Mouse (Mus musculus) adrenal gland, postnatal 4 days (tissue): Measurements from ENCODE around the gene Usp54. TPM values are rescaled to one million over a fixed set of nuclear protein-coding genes. Genes with fewer than 3 reads are reported as not detected.

ENCODE experiments used
- DNase-seq, 2 experiments: peaks; one replicate each; pipeline ENCODE4 v3.0.0; 2021 to 2022; ENCODE audit warnings: low spot score in 2 of 2, mixed read lengths in 2 of 2
- long read RNA-seq, 2 experiments: library from polyadenylated mRNA; stranded (forward); transcript quantifications; one replicate each; pipeline ENCODE4 v2.0.0; 2021
- total RNA-seq, 2 experiments: library from RNA; stranded (reverse); gene quantifications; 2 replicates each; pipeline ENCODE4 v1.2.3; 2021

The Usp54 gene
- 10 to 100 TPM; 20.0 to 20.4 TPM for total RNA-seq
- long read RNA-seq, experiment 1, partial matches to known transcripts, result 0 of 1 reads
- long read RNA-seq, experiment 1, other reads (novel, unspliced or antisense), result 1 of 1 reads
- long read RNA-seq, experiment 2, partial matches to known transcripts, result 4 of 7 reads
- long read RNA-seq, experiment 2, other reads (novel, unspliced or antisense), result 3 of 7 reads

- peak; percentile 92 to 94 for DNase-seq
Observed at GRCm38 (mm10) chr14:20640644-20641437, at the start of gene Usp54. Usp54 (minus strand) TSS chr14:20641063.

- no peak for DNase-seq
Observed at GRCm38 (mm10) chr14:20689009-20689408, 48.1 kb upstream of the Usp54 start.

- DNase-seq, result no peak
Observed at GRCm38 (mm10) chr14:20686576-20686975, 45.7 kb upstream of the Usp54 start.

- no peak for DNase-seq
Observed at GRCm38 (mm10) chr14:20682498-20682897, 41.6 kb upstream of the Usp54 start.

- no peak for DNase-seq
Observed at GRCm38 (mm10) chr14:20681742-20682141, 40.9 kb upstream of the Usp54 start.

GRCm38 (mm10) chr14:20677906-20678305 lies 37.0 kb upstream of the Usp54 start:
- DNase-seq, result no peak

GRCm38 (mm10) chr14:20674064-20674833 lies 33.4 kb upstream of the Usp54 start, which contains the start of gene Sec24c:
Sec24c (plus strand) TSS chr14:20674308.
- peak; percentile 94 to 98 for DNase-seq

- no peak for DNase-seq
Observed at GRCm38 (mm10) chr14:20673735-20674063, 32.8 kb upstream of the Usp54 start.

GRCm38 (mm10) chr14:20672990-20673389 lies 32.1 kb upstream of the Usp54 start:
- DNase-seq, result no peak

GRCm38 (mm10) chr14:20668154-20668810 lies 27.4 kb upstream of the Usp54 start, which contains the start of gene Synpo2l:
Synpo2l (minus strand) TSS chr14:20668354.
- DNase-seq, result no peak

GRCm38 (mm10) chr14:20667469-20667868 lies 26.6 kb upstream of the Usp54 start:
- no peak for DNase-seq

GRCm38 (mm10) chr14:20664436-20664835 lies 23.6 kb upstream of the Usp54 start:
- no peak for DNase-seq

GRCm38 (mm10) chr14:20663601-20664000 lies 22.7 kb upstream of the Usp54 start:
- DNase-seq, result no peak

GRCm38 (mm10) chr14:20662740-20663139 lies 21.9 kb upstream of the Usp54 start:
- DNase-seq, result no peak

- no peak for DNase-seq
Observed at GRCm38 (mm10) chr14:20661661-20662331, 20.9 kb upstream of the Usp54 start.

- DNase-seq, result peak; percentile 67 to 89
Observed at GRCm38 (mm10) chr14:20660827-20661660, 20.2 kb upstream of the Usp54 start.

GRCm38 (mm10) chr14:20659687-20660086 lies 18.8 kb upstream of the Usp54 start:
- DNase-seq, result no peak

GRCm38 (mm10) chr14:20658902-20659301 lies 18.0 kb upstream of the Usp54 start:
- DNase-seq, result no peak

- no peak for DNase-seq
Observed at GRCm38 (mm10) chr14:20658326-20658725, 17.5 kb upstream of the Usp54 start.

- DNase-seq, result no peak
Observed at GRCm38 (mm10) chr14:20656361-20656760, 15.5 kb upstream of the Usp54 start, which contains the start of gene Myoz1. Myoz1 (minus strand) TSS chr14:20656540.
